Mouse (Mus musculus) gonadal fat pad, adult 2 months (tissue): ENCODE results near the gene Washc3. TPM values are rescaled to one million over a fixed set of nuclear protein-coding genes. Genes with fewer than 3 reads are reported as not detected.

ENCODE experiments used
- DNase-seq: peaks from one replicate; pipeline ENCODE4 v3.0.0-alpha.2; 2012; ENCODE audit warnings: low read depth
- polyA plus RNA-seq: library from polyadenylated mRNA; depleted of rRNA; stranded (reverse); fragments of >200 nt; gene quantifications from 2 replicates; pipeline ENCODE4 v1.2.3, GENCODE M21; 2012; rRNA removed

Washc3 gene
- polyA plus RNA-seq, 1 experiment: 33.4 TPM

GRCm38 (mm10) chr10:88255556-88255955 lies 54.7 kb downstream of the Washc3 start:
- no peak for DNase-seq

- no peak for DNase-seq
These were observed 59.4 kb downstream of the Washc3 start for GRCm38 (mm10) chr10:88260309-88260708.

DNA sequence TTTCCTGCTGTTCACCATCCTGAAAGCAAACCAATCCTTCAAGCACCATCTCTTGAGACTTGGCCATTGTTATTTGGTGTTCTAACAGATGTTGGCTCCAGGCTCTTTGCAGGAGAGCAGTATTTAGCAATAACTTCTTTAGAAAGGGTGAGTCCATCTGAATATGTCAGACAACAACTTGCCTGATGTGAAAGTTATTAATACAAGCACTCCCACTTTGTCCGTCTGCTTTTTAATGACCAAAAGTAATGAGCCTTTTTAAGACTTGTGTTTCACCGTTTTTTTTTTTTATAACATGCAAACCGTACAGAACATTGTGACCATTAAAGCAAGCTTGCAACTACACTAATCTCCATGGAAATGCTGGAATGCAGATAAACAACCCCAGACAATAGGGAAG lies 60.3 kb downstream of the Washc3 start:
- no peak for DNase-seq

GRCm38 (mm10) chr10:88263383-88263782 lies 62.5 kb downstream of the Washc3 start:
- DNase-seq: no peak

GRCm38 (mm10) chr10:88274045-88274444 lies 73.2 kb downstream of the Washc3 start:
- DNase-seq: no peak

- DNase-seq: no peak
These were observed 80.8 kb downstream of the Washc3 start for GRCm38 (mm10) chr10:88281699-88282098.

DNA sequence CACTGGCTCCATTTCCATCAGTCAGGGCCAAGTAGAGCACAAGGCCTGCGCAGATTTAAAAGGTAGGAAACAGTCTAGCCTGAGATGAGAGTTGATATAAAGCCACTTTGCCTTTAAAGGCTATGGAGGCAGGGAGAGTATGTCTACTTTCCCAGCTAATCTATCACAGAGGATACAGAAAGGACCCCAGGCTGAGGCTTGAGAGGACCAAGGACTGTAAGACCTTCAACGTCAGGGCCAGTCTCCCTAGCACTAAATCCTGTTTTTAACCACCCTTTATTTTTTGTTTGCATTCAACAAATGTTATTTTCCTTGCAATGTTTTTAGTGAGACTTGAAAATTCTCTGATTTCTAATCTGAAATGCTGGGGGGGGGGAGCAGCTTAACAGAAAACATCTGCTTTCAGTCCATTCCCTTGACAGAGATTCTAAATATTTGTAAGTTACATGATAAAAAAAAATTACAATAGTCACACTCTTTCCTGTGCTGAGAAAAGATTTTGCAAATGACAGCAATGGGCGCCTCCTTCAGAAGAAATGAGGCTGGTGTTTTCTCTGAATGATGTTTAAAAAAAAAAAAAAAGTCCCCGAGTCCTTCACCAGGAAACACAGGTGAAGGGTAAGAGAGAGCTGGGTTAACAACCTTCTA lies 83.6 kb downstream of the Washc3 start:
- no peak for DNase-seq

GRCm38 (mm10) chr10:88287261-88287660 lies 86.4 kb downstream of the Washc3 start:
- no peak for DNase-seq

- DNase-seq: no peak
These were observed 87.2 kb downstream of the Washc3 start for GRCm38 (mm10) chr10:88288061-88288460.

- no peak for DNase-seq
These were observed 94.2 kb downstream of the Washc3 start for GRCm38 (mm10) chr10:88295091-88295490.

Other genes with a start within 250 kb of the Washc3 start
- not detected in 2 replicates for gene Pmch, start 110.0 kb upstream of the Washc3 start, polyA plus RNA-seq
- 0.24 and 0.34 TPM in 2 replicates for gene Parpbp, start 54.2 kb upstream of the Washc3 start, polyA plus RNA-seq
- gene Nup37, start 54.1 kb upstream of the Washc3 start, polyA plus RNA-seq: 4.1 and 4.9 TPM in 2 replicates
- gene Dram1, start 178.0 kb downstream of the Washc3 start, polyA plus RNA-seq: 69.9 and 108 TPM in 2 replicates
- gene Gnptab, start 178.0 kb downstream of the Washc3 start, polyA plus RNA-seq: 17.6 and 25.2 TPM in 2 replicates